Mouse (Mus musculus) CH12.LX (cell line): ENCODE results near the gene D230025D16Rik.

Experiments
- CTCF ChIP-seq, 2 experiments: IDR thresholded peaks in 1 of 2; conservative IDR thresholded peaks in 1 of 2; 2 replicates each; pipeline ENCODE4 v1.5.1; 2011 to 2012; ENCODE audit warnings: low read depth in 2 of 2, low read length in 2 of 2, improper control_type of control experiment in 1 of 2, inconsistent platforms in 1 of 2, mild to moderate bottlenecking in 1 of 2, moderate library complexity in 1 of 2
- E2F4 ChIP-seq: IDR thresholded peaks from 2 replicates; pipeline ENCODE4 v1.6.1; 2011; ENCODE audit warnings: low read depth, low read length, improper control_type of control experiment; ENCODE audit not compliant: insufficient replicate concordance
- EP300 ChIP-seq: IDR thresholded peaks from 2 replicates; pipeline ENCODE4 v1.6.1; 2011; ENCODE audit warnings: low read length, improper control_type of control experiment
- GABPA ChIP-seq: IDR thresholded peaks from 2 replicates; pipeline ENCODE4 v1.6.1; 2012; ENCODE audit warnings: low read depth, low read length, improper control_type of control experiment, inconsistent platforms; ENCODE audit not compliant: insufficient replicate concordance
- HCFC1 ChIP-seq: IDR thresholded peaks from 2 replicates; pipeline ENCODE4 v1.6.1; 2012; ENCODE audit warnings: low read depth, mild to moderate bottlenecking, inconsistent platforms, low read length, improper control_type of control experiment
- KAT2A ChIP-seq: IDR thresholded peaks from 2 replicates; pipeline ENCODE4 v1.6.1; 2012; ENCODE audit warnings: low read length, improper control_type of control experiment, inconsistent platforms; ENCODE audit not compliant: insufficient replicate concordance
- NELFE ChIP-seq: IDR thresholded peaks from 2 replicates; pipeline ENCODE4 v1.6.1; 2011; ENCODE audit warnings: low read depth, low read length, improper control_type of control experiment
- POLR2A ChIP-seq: IDR thresholded peaks from 2 replicates; pipeline ENCODE4 v1.6.1; 2011; ENCODE audit warnings: low read depth, mild to moderate bottlenecking, improper control_type of control experiment, low read length
- POLR2AphosphoS2 ChIP-seq: IDR thresholded peaks from 2 replicates; pipeline ENCODE4 v1.6.1; 2011; ENCODE audit warnings: low read depth, low read length, improper control_type of control experiment
- RCOR1 ChIP-seq: conservative IDR thresholded peaks from 2 replicates; pipeline ENCODE4 v1.6.1; 2012; ENCODE audit warnings: low read depth, mild to moderate bottlenecking, inconsistent platforms, low read length, improper control_type of control experiment
- TBP ChIP-seq: conservative IDR thresholded peaks from 2 replicates; pipeline ENCODE4 v1.6.1; 2011; ENCODE audit warnings: low read depth, low read length, improper control_type of control experiment
- ZNF384 ChIP-seq: IDR thresholded peaks from 2 replicates; pipeline ENCODE4 v1.6.1; 2012; ENCODE audit warnings: low read depth, low read length, improper control_type of control experiment, inconsistent platforms

DNA sequence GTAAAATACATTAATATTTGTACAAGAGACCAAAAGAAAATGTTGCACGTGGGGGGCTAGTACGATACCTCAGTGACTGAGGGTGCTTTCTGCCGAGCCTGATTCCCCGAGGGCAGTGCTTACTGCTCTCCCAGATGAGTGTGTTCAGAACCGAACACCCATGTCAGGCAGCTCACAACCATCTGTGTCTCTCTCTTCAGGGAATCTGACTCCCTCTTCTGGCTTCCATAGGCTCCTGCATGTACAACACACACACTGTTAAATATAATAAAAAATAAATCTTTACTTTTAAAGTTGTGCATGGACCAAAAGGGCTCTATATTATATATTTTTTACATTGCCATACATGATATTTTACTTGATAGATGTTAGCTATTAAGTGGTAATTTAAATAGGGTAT lies 10.8 kb upstream of the D230025D16Rik start:
- TF ChIP-seq GABPA = no peak
- TF ChIP-seq CTCF (conservative IDR thresholded peaks at IDR 0.05 in 1 of 2, IDR thresholded peaks at IDR 0.05 in 1 of 2; ENCODE audit: low read depth in 2 of 2, low read length in 2 of 2) = peak in 1 of 2 experiments; percentile 44; a peak in 2 of 4 replicates
- no peak for TF ChIP-seq POLR2A
- no peak for TF ChIP-seq TBP
- TF ChIP-seq ZNF384 = no peak
- no peak for TF ChIP-seq RCOR1
- no peak for TF ChIP-seq HCFC1
- no peak for TF ChIP-seq EP300
- no peak for TF ChIP-seq KAT2A
- TF ChIP-seq POLR2AphosphoS2 = no peak
- no peak for TF ChIP-seq NELFE
- TF ChIP-seq E2F4 = no peak
